Mouse (Mus musculus): ENCODE results near the gene Vpreb2.
"Not testable (repeated sequence)": the region's sequence is repeated elsewhere in the genome, so short reads cannot be mapped to it uniquely, and the experiment has no call there.

The Vpreb2 gene

DNA sequence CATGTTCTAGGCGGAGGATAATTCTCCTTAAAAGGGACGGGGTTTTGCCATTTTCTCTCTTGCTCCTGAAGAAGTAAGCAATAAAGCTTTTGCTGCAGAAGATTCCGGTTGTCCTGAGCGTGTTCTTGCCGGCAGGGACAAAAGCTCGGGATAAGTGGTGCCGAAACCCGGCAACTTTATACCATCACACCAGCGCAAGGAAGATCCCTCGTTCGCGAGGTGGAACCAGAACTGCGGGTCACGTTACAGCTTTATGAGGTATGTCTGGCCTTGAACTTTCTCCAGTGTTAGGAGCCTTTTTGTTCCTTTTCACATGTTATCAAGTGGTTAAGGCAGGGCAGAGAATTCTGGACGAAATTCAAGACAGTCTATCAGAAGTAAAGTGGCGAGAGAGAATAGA, 12.1 kb downstream of the Vpreb2 start:
- DNase-seq, result not testable (repeated sequence)

DNA sequence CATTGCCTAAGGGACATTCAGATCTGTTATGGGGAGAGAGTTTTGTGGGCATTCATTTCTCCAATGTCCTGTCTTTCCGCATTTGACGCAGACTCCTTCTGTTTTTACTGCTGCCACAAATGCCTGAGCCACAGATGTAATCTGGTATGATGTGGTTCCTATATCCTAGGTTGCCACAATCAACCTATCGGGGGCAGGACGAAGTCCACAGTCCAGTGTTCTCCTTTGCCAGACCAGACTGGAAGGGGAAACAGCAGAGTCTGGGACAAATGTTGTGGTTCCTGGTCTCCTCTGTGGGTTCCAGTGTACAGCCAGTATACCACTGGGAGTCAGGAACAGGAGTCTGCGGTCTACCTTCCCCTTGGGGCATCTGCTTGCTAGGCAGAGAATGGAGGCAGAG, 19.4 kb downstream of the Vpreb2 start:
- DNase-seq, result no peak

DNA sequence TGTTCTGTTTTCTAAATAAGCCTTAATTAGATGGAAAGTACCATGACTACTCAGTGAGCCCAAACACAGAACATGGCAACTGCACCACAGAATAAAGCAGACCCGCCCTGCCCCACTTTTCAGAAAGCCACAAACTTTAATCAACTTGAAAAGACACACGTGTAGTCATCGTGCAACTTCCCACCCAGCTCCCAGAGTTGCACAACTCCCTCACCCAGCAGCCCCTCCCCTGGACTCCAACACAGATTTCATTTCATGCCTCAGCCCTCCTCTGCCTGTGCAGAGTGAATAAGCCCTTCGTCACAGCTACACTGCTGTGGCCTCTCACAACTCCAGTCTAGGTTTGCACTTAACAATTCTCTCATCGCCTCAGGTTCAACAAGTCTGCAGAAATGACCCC, 24.4 kb downstream of the Vpreb2 start:
- DNase-seq, result no peak

- DNase-seq, result no peak
Measured at GRCm38 (mm10) chr16:18007083-18007482, 26.9 kb downstream of the Vpreb2 start.

GRCm38 (mm10) chr16:18011101-18011500, 30.9 kb downstream of the Vpreb2 start:
- no peak for DNase-seq

DNA sequence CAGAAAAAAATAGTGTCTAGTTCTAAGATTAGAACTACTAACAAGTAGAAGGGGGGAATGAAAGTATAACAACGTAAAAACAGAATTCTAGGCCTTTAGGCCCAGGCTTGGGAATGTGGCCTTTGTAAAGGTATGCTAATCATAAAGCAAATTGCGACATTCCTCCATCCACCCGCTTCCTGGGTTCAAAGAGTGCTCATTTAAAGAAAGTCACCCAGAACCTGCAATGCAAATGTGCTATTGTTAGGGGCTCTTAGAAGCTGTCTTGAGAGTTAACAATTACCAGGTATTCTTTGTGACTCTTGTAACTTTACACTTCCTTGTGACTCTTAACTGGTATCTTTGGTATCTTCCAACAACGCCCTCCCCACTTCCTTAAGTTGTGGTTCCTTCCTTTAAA, 36.3 kb downstream of the Vpreb2 start:
- DNase-seq, result not testable (repeated sequence)

DNA sequence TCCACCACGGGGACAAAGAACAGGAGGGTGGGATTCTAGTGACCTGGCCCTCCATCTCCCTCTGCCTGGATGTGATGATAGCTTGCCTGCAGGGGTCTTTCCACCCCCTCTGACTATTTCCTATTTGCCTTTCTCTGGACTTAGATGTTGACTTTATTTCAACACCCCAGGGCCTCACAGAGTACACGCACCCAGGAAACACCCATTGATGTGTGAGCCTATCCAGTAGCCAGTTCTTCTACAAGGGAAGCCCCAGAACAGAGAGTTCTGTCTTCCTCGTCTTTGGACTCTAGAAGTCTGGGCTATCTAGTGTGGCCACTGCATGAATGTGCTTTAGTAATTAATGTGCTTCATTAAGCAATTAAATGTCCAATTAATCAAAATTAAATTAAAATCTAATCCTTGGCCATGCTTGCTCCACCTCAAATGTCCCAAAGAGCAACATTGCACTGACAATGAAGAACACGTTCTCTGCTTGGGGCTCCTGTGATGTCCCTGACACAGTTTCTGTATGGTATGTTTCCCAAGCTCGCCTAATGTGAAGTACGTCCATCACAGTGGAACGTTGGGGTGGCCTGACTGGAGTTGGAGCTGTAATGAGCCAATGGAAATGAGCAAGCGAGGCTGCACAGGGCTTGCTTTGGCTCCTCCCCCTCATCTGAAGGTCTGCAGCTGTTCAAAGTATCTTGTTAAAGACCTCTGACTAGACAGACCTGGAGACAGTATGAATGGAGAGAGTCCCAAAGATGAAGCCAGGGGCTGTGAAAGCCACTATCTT, 42.7 kb downstream of the Vpreb2 start:
- peak; percentile 42 for DNase-seq

GRCm38 (mm10) chr16:18027371-18027770, 47.1 kb downstream of the Vpreb2 start:
- no peak for DNase-seq
